Mouse (Mus musculus) spleen, adult 2 months (tissue): ENCODE measurements around the gene A530032D15Rik. TPM values are rescaled to one million over a fixed set of nuclear protein-coding genes. Genes with fewer than 3 reads are reported as not detected.
"Not testable (repeated sequence)": the region's sequence is repeated elsewhere in the genome, so short reads cannot be mapped to it uniquely, and the experiment has no call there.

Experiments
- DNase-seq, 2 experiments: peaks; one replicate each; pipeline versions ENCODE4 v3.0.0 to v3.0.0-alpha.2; 2012 to 2021; ENCODE audit warnings: low spot score in 2 of 2, low read depth in 1 of 2
- H3K27ac ChIP-seq: fragments of 200-500 bp; 2 replicates; pipeline ENCODE4 v1.5.1; 2012; ENCODE audit warnings: low read length, inconsistent platforms; ENCODE audit not compliant: insufficient read depth
- H3K27me3 ChIP-seq: fragments of 200-500 bp; 2 replicates; pipeline ENCODE4 v1.6.1; 2012; ENCODE audit warnings: mild to moderate bottlenecking, moderate library complexity, low read length, inconsistent platforms; ENCODE audit not compliant: control insufficient read depth, insufficient read depth
- H3K36me3 ChIP-seq: fragments of 200-500 bp; 2 replicates; pipeline ENCODE4 v1.6.1; 2012; ENCODE audit warnings: mild to moderate bottlenecking, low read length, inconsistent platforms; ENCODE audit not compliant: control insufficient read depth, insufficient read depth
- H3K4me1 ChIP-seq: fragments of 200-500 bp; 2 replicates; pipeline ENCODE4 v1.6.1; 2011; ENCODE audit warnings: inconsistent platforms; ENCODE audit not compliant: control insufficient read depth, insufficient read depth, insufficient read length
- H3K4me3 ChIP-seq: fragments of 200-500 bp; 2 replicates; pipeline ENCODE4 v1.5.1; 2011; ENCODE audit warnings: mild to moderate bottlenecking, inconsistent platforms; ENCODE audit not compliant: insufficient read depth, insufficient read length; ENCODE audit errors: extremely low read depth
- WGBS: fragments of 180-500 bp; shearing (Covaris S2); methylation state at CpG from one replicate; pipeline ENCODE4 v1.1.7; 2018; 5-methylcytosine and 5-hydroxymethylcytosine counted together
- polyA plus RNA-seq: library from polyadenylated mRNA; depleted of rRNA; stranded (reverse); fragments of >200 nt; gene quantifications from 2 replicates; pipeline ENCODE4 v1.2.3, GENCODE M21; 2012; rRNA removed

The A530032D15Rik gene
- polyA plus RNA-seq, 1 experiment, result 1.2 TPM

GRCm38 (mm10) chr1:85071690-85072089 is 38.0 kb downstream of the A530032D15Rik start:
- H3K4me3 ChIP-seq, DNase-seq, H3K27me3 ChIP-seq, H3K36me3 ChIP-seq, H3K27ac ChIP-seq, H3K4me1 ChIP-seq: not testable (repeated sequence)
- WGBS, result 59% methylated on average over 3 of the region's 3 CpGs

- not testable (repeated sequence) for H3K36me3 ChIP-seq, H3K4me1 ChIP-seq, DNase-seq, H3K4me3 ChIP-seq, H3K27ac ChIP-seq, H3K27me3 ChIP-seq
- 79% methylated on average over 6 of the region's 6 CpGs for WGBS
Measured at GRCm38 (mm10) chr1:85035801-85036200, 73.9 kb downstream of the A530032D15Rik start.

GRCm38 (mm10) chr1:85034394-85034793 is 75.3 kb downstream of the A530032D15Rik start:
- H3K36me3 ChIP-seq, DNase-seq, H3K4me1 ChIP-seq, H3K27me3 ChIP-seq, H3K27ac ChIP-seq, H3K4me3 ChIP-seq: not testable (repeated sequence)
- 75% methylated on average over 3 of the region's 4 CpGs for WGBS

DNA sequence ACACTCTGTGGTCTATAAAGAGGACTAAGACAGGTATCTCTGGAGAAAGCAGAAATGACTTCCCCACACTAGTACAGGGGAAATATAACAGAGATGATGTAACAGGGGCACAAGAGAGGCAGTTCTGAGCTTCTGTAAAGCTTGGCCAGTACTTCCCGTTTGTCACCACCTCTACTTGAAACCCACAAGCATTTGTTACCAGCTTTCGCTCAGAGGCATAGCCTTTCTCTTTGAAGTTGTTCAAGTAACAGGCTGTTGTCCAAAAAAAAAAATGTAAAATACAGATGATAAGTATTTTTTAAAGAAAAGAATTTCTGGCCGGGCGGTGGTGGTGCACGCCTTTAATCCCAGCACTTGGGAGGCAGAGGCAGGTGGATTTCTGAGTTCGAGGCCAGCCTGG is 76.0 kb downstream of the A530032D15Rik start:
- not testable (repeated sequence) for H3K4me3 ChIP-seq, H3K4me1 ChIP-seq, DNase-seq, H3K27ac ChIP-seq, H3K36me3 ChIP-seq, H3K27me3 ChIP-seq
- WGBS, result 85% methylated on average over 5 of the region's 6 CpGs

Other genes starting within 250 kb of the A530032D15Rik start
- 0.06 and 0.11 TPM in 2 replicates for gene Slc16a14, start 174.7 kb downstream of the A530032D15Rik start, polyA plus RNA-seq
- gene Gm10553, start 9.7 kb downstream of the A530032D15Rik start, polyA plus RNA-seq, result not detected in 2 replicates
- gene C130026I21Rik, start 160.7 kb upstream of the A530032D15Rik start, polyA plus RNA-seq, result 3.5 and 3.7 TPM in 2 replicates